Mouse (Mus musculus): ENCODE measurements at regions not wholly inside any gene's neighbourhood (a gene's known extent, or its start where the extent isn't known, plus 50 kb on each side); places are given as distances from the start of the nearest gene placed in this dataset.

GRCm38 (mm10) chr14:71359581-71359980 is 759.9 kb upstream of the Fam160b2 start:
- no peak for DNase-seq

- no peak for DNase-seq
Measured at GRCm38 (mm10) chr14:71338219-71338618, 738.6 kb upstream of the Fam160b2 start.

- DNase-seq = no peak
Measured at GRCm38 (mm10) chr14:71336906-71337305, 737.3 kb upstream of the Fam160b2 start.

- no peak for DNase-seq
Measured at GRCm38 (mm10) chr14:71334022-71334421, 734.4 kb upstream of the Fam160b2 start.

GRCm38 (mm10) chr14:71329862-71330630 is 730.4 kb upstream of the Fam160b2 start:
- DNase-seq = no peak

GRCm38 (mm10) chr14:71327621-71328020 is 728.0 kb upstream of the Fam160b2 start:
- DNase-seq = no peak

GRCm38 (mm10) chr14:71326521-71327105 is 727.0 kb upstream of the Fam160b2 start:
- no peak for DNase-seq

GRCm38 (mm10) chr14:71315228-71315627 is 715.6 kb upstream of the Fam160b2 start:
- no peak for DNase-seq

- DNase-seq = no peak
Measured at GRCm38 (mm10) chr14:71299755-71300154, 700.1 kb upstream of the Fam160b2 start.

GRCm38 (mm10) chr14:71281568-71281967 is 681.9 kb upstream of the Fam160b2 start:
- DNase-seq = no peak

- no peak for DNase-seq
Measured at GRCm38 (mm10) chr14:71276309-71276791, 676.7 kb upstream of the Fam160b2 start.

GRCm38 (mm10) chr14:71272470-71272869 is 672.8 kb upstream of the Fam160b2 start:
- DNase-seq = no peak

GRCm38 (mm10) chr14:71257650-71258049 is 658.0 kb upstream of the Fam160b2 start:
- no peak for DNase-seq

GRCm38 (mm10) chr14:71254207-71254606 is 654.6 kb upstream of the Fam160b2 start:
- DNase-seq = no peak

GRCm38 (mm10) chr14:71252136-71252535 is 652.5 kb upstream of the Fam160b2 start:
- DNase-seq = no peak

- DNase-seq = no peak
Measured at GRCm38 (mm10) chr14:71251116-71251515, 651.5 kb upstream of the Fam160b2 start.

- no peak for DNase-seq
Measured at GRCm38 (mm10) chr14:71249387-71249965, 649.8 kb upstream of the Fam160b2 start.

- DNase-seq = no peak
Measured at GRCm38 (mm10) chr14:71248534-71248933, 648.9 kb upstream of the Fam160b2 start.

- DNase-seq = no peak
Measured at GRCm38 (mm10) chr14:71241655-71242390, 642.2 kb upstream of the Fam160b2 start.

GRCm38 (mm10) chr14:71236192-71236591 is 636.6 kb upstream of the Fam160b2 start:
- DNase-seq = no peak

- no peak for DNase-seq
Measured at GRCm38 (mm10) chr14:71234900-71235299, 635.3 kb upstream of the Fam160b2 start.

GRCm38 (mm10) chr14:71234276-71234675 is 634.6 kb upstream of the Fam160b2 start:
- no peak for DNase-seq

- DNase-seq = no peak
Measured at GRCm38 (mm10) chr14:71231223-71231815, 631.7 kb upstream of the Fam160b2 start.
